Mouse (Mus musculus) brain, embryonic 14.5 days (tissue): Measurements from ENCODE around the gene Nsmce3.

Experiments
- CTCF ChIP-seq: fragments of 200-500 bp; IDR thresholded peaks from 2 replicates; pipeline ENCODE4 v1.5.1; 2012; ENCODE audit warnings: inconsistent platforms, mild to moderate bottlenecking, moderate library complexity, borderline replicate concordance; ENCODE audit not compliant: insufficient read depth, insufficient read length; ENCODE audit errors: extremely low read depth
- POLR2A ChIP-seq: fragments of 200-500 bp; IDR thresholded peaks from 2 replicates; pipeline ENCODE4 v1.6.1; 2012; ENCODE audit warnings: mild to moderate bottlenecking, inconsistent platforms, borderline replicate concordance; ENCODE audit not compliant: poor library complexity, insufficient read depth, insufficient read length, severe bottlenecking; ENCODE audit errors: extremely low read depth

DNA sequence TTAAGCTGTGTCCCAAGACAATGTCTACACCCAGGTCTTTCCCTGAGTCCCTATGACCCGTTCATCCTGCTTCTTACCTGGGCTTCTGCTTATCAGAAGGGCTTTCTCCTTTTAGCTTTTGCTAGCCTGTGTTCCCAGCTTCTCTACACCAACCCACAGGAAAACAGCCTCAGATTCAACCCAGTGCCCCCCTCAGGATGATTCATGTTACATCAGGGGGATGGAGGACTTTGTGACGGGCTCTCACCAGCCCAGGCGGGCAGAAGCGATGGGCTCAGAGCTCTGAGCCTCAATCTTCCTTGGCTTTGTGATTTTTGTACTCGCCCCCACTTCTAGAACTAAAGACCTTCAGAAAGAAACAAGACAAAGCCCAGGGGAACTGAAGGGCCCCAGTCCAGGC lies 51.7 kb downstream of the Nsmce3 start:
- TF ChIP-seq CTCF (no peak), POLR2A (no peak)
